Mouse (Mus musculus) mesoderm, embryonic 11.5 days (tissue): ENCODE measurements around the gene Carhsp1.

Source experiments
- DNase-seq: peaks from one replicate; pipeline ENCODE4 v3.0.0-alpha.2; 2012; ENCODE audit warnings: low read depth, low spot score

Carhsp1 gene

DNA sequence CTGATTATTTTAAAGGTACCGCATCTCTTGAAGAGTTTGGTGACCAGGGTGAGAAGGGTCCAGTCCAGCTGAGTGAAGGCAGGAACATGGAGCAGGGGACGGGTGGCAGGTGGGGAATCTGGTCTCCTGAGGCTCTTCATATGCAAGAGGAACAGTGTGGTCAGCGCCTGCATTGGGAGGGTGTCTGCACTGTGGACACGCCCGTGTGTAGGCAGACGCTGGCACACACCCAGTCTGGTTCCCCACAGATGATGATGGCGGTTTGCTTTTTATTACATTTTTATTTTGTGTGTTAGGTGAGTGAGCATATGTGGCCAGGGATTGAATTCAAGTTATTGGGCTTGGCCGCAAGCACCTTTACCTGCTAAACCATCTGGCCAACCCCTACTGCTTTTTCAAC, 3.6 kb upstream of the Carhsp1 start:
- DNase-seq, result no peak

- DNase-seq, result peak; percentile 86
Measured at GRCm38 (mm10) chr16:8674165-8674564, 2.2 kb upstream of the Carhsp1 start.

GRCm38 (mm10) chr16:8673343-8673742, 1.4 kb upstream of the Carhsp1 start:
- no peak for DNase-seq

GRCm38 (mm10) chr16:8672811-8673210, 856 bp upstream of the Carhsp1 start:
- no peak for DNase-seq

DNA sequence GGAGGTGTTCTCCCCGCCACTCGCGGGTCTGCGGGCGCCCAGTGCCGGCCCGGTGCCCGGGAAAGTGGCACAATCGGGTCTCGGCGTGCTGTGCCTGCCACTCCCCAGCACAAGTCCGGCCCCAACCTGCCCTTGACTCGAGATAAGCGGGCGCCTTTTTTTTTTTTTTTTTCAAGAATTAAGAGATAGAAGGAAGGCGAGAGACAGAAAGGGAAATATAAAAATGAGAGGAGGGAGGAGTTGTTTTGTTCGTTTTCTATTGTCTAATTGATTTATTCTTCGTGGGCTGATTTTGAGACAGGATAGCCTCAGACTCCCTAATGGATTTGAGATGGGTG, 364 bp upstream of the Carhsp1 start:
- DNase-seq, result no peak

DNA sequence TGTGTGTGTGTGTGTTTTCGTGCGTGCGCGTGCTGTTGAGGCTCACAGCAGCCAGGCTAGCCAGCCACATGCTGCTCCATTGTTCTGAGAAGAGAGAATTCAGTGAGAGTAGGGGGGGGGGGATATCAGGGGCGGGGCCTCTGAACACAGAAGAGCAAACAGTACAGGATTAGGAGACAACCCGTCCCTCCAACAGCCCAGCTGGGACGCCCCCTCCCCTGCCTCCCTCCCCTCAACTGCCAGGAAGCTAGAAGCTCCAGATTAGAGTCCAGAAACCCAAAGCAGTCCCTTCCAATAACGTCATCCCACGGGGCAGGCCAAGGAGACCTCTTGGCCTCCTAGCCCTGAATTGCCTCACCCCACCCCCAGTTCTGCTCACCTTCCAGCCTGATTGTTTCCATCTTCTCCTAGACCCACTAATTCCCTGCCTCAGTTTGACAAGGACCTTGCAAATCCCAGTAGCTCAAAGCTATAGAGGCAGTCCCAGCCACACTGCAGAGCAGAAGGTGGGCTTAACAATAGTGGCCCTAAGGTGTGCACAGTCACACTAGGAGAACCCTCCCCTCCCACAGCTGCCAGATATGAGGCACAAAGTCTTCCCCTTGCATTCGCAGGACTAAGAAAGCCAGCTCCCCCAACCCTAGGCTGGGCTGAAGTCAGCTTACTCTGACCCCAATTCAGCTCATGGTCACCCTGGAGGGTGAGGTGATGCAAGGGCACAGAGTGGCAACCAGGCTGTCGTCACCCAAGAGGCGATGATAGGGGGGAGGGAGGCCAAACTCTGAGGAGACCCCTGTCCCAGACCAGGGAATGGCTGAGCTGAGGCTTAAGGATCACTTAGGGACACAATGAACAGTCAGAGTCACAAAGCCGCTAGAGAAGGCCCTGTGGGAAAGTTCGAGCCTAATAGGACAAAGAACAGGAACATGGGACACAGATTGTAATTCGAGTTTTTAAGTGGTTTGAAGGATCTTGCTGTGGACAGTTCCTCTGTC, 1.6 kb downstream of the Carhsp1 start:
- DNase-seq, result peak; percentile 60

- DNase-seq, result peak; percentile 23
Measured at GRCm38 (mm10) chr16:8669432-8669831, 2.5 kb downstream of the Carhsp1 start.

DNA sequence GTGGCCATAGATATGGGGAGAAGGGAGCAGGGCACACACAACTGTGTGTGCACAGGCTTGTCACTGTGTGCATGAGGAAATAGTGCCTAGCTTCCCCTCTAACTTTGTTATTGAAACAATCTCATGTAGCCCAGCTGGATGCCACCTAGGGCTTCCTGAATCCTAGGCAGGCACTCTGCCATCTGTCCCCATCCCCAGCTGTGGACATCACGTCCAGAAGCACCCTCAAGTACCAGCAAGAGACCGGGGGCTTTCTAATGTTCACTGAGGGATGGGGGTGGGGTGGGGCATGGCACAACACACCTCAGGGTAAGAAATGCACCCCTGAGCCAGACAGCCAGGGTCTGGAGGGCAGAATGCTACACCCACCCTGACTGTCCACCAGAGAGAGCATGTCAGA, 3.6 kb downstream of the Carhsp1 start:
- DNase-seq, result no peak

DNA sequence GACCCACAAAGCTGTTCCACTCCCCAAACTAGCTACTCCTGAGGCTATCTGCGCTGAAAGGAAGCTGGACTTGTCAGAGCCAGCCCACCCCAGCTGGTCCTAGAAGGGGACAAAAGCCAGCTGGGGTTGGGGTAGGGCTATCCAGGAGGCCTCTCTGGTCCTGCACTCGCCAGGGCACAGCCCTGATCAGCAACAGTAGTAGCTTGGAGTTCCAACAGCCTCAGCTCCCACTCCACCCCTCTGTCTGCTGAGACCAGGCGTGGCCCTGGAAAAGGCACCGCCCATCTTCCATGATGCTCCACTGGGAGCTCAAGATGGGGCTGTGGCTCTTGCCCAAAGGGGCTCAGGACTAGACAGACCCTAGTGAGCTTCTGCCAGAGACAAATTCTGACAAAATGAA, 4.1 kb downstream of the Carhsp1 start:
- DNase-seq, result no peak

GRCm38 (mm10) chr16:8667261-8667660, 4.7 kb downstream of the Carhsp1 start:
- no peak for DNase-seq

DNA sequence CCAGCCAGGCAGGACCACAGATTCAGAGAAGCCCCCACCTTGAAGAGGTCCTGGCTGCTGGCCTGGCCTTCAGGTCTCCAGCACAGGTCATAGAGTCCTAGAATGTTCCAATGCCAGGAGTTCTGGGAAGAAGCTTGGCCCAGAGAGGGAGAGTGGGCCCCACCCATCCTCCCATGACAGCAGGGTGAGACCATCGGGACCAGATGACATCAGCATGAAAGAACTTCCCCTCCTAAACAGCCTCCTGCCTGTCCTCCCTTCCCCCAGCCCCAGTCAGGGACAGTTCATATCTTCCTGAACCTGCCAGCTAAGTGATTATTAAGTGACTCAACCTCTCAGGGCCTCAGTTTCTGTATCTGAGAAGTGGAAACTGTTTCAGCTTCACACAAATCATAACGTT, 5.5 kb downstream of the Carhsp1 start:
- DNase-seq, result no peak

DNA sequence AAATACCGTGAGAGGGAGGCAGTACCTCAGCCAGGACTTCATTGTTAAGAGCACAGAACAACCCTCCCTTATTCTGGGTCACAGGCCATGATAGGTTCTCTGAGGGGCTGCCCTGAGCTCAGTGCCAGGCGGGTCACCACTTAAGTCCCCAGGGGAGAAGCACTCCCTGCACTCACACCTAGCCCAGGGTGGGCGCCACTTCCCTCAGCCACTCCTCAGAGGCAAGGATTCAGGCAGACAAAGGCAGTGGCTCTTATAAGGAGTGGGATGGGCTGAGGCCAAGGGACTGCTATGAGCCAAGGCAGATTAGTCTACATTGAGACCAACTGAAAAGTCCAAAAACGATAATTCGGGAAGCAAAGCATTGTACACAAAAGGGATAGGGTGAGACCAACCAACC, 6.6 kb downstream of the Carhsp1 start:
- no peak for DNase-seq

DNA sequence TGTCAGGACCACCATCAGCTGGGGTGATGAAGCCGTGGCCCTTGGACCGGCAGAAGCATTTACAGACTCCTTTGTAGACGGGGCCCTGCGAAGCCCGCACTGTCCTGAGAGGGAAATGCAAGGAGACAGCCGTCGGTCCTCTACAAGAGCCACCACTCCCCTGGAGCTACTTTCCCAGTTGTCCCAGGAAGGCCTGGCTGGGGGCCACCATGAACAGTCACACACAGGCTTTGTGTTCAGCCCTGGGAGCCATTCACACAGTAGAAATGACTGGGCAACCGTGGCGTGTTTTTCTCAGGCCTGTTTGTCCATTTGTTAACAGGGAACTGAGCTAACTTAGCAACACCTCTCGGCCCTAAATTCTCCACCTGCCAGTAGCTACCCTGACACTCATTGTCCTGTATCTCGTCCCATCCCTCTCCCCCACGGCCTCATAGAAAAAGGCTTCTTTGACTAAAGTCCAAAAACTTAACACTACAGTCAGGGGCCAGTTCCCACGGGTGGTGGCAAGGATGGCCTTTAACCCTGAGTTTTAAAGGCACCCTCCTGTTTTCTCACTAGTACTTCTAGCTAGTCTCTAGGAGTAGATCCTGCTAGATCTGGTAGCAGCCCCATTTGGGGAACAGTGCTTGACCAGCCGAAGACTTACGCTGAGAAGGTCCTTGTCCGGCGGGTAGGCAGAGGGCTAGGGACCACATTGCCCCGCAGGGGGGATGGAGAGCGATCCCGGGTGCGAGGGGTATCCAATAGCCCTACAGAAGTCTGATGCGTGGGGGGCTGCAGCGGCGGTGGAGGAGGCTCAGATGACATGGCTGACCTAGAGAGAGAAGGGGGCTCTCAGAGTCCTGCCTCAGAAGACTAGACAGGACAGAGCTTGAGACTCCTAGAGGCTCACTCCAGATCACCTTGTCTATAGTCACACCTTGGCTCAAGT, 8.1 kb downstream of the Carhsp1 start:
- no peak for DNase-seq

GRCm38 (mm10) chr16:8663022-8663421, 8.9 kb downstream of the Carhsp1 start:
- no peak for DNase-seq

GRCm38 (mm10) chr16:8658764-8659163, 13.2 kb downstream of the Carhsp1 start:
- DNase-seq, result no peak

GRCm38 (mm10) chr16:8658349-8658748, 13.6 kb downstream of the Carhsp1 start:
- DNase-seq, result no peak

GRCm38 (mm10) chr16:8656256-8656655, 15.7 kb downstream of the Carhsp1 start:
- DNase-seq, result no peak

DNA sequence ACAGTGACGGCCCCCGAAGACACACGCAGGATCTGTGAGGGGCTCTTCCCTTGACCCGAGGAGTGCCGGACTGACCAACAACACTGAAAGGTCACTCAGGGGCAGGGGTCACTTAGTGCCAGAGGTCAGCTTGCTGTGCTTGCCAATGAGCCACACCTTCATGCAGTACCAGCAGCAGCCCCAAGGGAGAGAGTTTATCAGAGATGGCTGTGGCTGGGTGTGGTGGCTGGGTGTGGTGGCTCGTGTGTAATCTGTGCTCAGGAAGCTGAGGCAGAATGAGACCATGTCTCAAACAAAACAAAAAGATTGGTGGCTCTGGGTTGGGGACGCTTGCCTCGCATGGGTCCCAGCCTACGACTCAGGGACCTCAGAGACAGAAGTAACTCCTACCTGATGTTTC, 16.4 kb downstream of the Carhsp1 start:
- no peak for DNase-seq

GRCm38 (mm10) chr16:8655108-8655507, 16.8 kb downstream of the Carhsp1 start:
- no peak for DNase-seq

GRCm38 (mm10) chr16:8650007-8650406, 21.9 kb downstream of the Carhsp1 start:
- DNase-seq, result no peak

- no peak for DNase-seq
Measured at GRCm38 (mm10) chr16:8645546-8645945, 26.4 kb downstream of the Carhsp1 start.

DNA sequence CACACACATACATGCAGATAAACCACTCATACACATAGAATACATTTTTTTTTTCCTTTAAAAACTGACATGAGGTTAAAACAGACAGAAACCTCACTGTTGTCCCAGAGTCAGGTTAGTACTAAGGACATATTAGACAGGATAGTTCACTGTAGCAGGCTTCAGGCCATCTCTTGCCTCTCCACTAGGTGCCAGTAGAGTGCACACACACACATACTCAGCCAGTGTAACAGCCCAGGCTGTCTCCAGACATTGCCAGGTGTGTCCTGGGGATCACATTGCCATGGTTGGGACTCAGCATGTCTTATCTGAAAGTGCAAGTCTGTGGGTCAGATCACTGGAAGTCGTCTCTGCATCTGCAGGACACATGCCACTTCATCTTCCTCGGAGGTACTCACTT, 28.1 kb downstream of the Carhsp1 start:
- DNase-seq, result peak; percentile 44
